Mouse (Mus musculus) hindbrain, embryonic 12.5 days (tissue): Measurements from ENCODE around the gene Wfdc17. TPM values are rescaled to one million over a fixed set of nuclear protein-coding genes. Genes with fewer than 3 reads are reported as not detected.

ENCODE experiments used
- ATAC-seq: fragments of 200-750 bp; cut with Nextera tagmentation; 2 replicates; pipeline ENCODE4 v1.8.0; 2017; ENCODE audit warnings: moderate TSS enrichment; ENCODE audit not compliant: low FRiP score
- H3K27ac ChIP-seq: fragments of 300-500 bp; sonication (generic); 2 replicates; pipeline ENCODE4 v1.5.1; 2016; ENCODE audit warnings: mild to moderate bottlenecking
- H3K27me3 ChIP-seq: fragments of 300-500 bp; sonication (generic); 2 replicates; pipeline ENCODE4 v1.6.1; 2016; ENCODE audit warnings: mild to moderate bottlenecking
- H3K36me3 ChIP-seq: fragments of 300-500 bp; sonication (generic); 2 replicates; pipeline ENCODE4 v1.6.1; 2016; ENCODE audit warnings: mild to moderate bottlenecking
- H3K4me1 ChIP-seq: fragments of 300-500 bp; sonication (generic); 2 replicates; pipeline ENCODE4 v1.6.1; 2016
- H3K4me2 ChIP-seq: fragments of 300-500 bp; sonication (generic); replicated peaks from 2 replicates; pipeline ENCODE4 v1.6.1; 2016; ENCODE audit warnings: mild to moderate bottlenecking
- H3K4me3 ChIP-seq: fragments of 300-500 bp; sonication (generic); 2 replicates; pipeline ENCODE4 v1.5.1; 2016; ENCODE audit warnings: mild to moderate bottlenecking
- H3K9ac ChIP-seq: fragments of 300-500 bp; sonication (generic); 2 replicates; pipeline ENCODE4 v1.6.1; 2016; ENCODE audit warnings: mild to moderate bottlenecking, moderate library complexity
- H3K9me3 ChIP-seq: fragments of 300-500 bp; sonication (generic); replicated peaks from 2 replicates; pipeline ENCODE4 v1.6.1; 2016; ENCODE audit warnings: mild to moderate bottlenecking
- WGBS: fragments of 180-500 bp; shearing (Covaris S2); methylation state at CpG from one replicate; pipeline ENCODE4 v1.1.7; 2016; 5-methylcytosine and 5-hydroxymethylcytosine counted together
- polyA plus RNA-seq: library from polyadenylated mRNA; unstranded; fragments of >200 nt; fragmentation: Nextera tagmentation; extraction: Ambion mirVana; gene quantifications from 2 replicates; pipeline ENCODE4 v1.2.1, GENCODE M21; 2016

Wfdc17 gene
- polyA plus RNA-seq, 1 experiment from 2014 or later = 0.59 TPM

- Histone ChIP-seq H3K4me3 (no peak overlapping the region), H3K36me3 (no peaks in the 10 kb centered on the region), H3K4me1 (no peaks in the 10 kb centered on the region), H3K4me2 (no peak overlapping the region), H3K27ac (no peak overlapping the region), H3K9me3 (no peaks in the 10 kb centered on the region), H3K9ac (no peak overlapping the region), H3K27me3 (no peaks in the 10 kb centered on the region)
- WGBS = 84% methylated on average over 2 of the region's 2 CpGs
- ATAC-seq = no peak
These were observed 10.1 kb downstream of the Wfdc17 start for GRCm38 (mm10) chr11:83713925-83714324.

- Histone ChIP-seq H3K36me3 (no peaks in the 10 kb centered on the region), H3K4me2 (no peak overlapping the region), H3K27ac (no peak overlapping the region), H3K9ac (no peak overlapping the region), H3K9me3 (no peaks in the 10 kb centered on the region), H3K4me1 (no peaks in the 10 kb centered on the region), H3K4me3 (no peak overlapping the region), H3K27me3 (no peaks in the 10 kb centered on the region)
- WGBS = 89% methylated on average over 6 of the region's 6 CpGs
- no peak for ATAC-seq
These were observed 13.4 kb downstream of the Wfdc17 start for GRCm38 (mm10) chr11:83717042-83717665.

- H3K27me3 ChIP-seq = no peaks in the 10 kb centered on the region
- H3K4me3 ChIP-seq = no peak overlapping the region
- H3K4me2 ChIP-seq = no peak overlapping the region
- no peaks in the 10 kb centered on the region for H3K9me3 ChIP-seq
- H3K27ac ChIP-seq = no peak overlapping the region
- H3K36me3 ChIP-seq = no peaks in the 10 kb centered on the region
- no peak for ATAC-seq
- H3K9ac ChIP-seq = no peak overlapping the region
- H3K4me1 ChIP-seq = no peaks in the 10 kb centered on the region
These were observed 17.0 kb downstream of the Wfdc17 start for GRCm38 (mm10) chr11:83720766-83721165.

- peaks cover 3% of the 10 kb centered on the region; the same call in 1 of the 2 replicates for H3K9me3 ChIP-seq
- H3K27me3 ChIP-seq = no peaks in the 10 kb centered on the region
- H3K9ac ChIP-seq = no peak overlapping the region
- H3K4me2 ChIP-seq = no peak overlapping the region
- no peak for ATAC-seq
- H3K4me1 ChIP-seq = no peaks in the 10 kb centered on the region
- H3K27ac ChIP-seq = no peak overlapping the region
- no peak overlapping the region for H3K4me3 ChIP-seq
- 76% methylated on average over 3 of the region's 3 CpGs for WGBS
- no peaks in the 10 kb centered on the region for H3K36me3 ChIP-seq
These were observed 25.1 kb downstream of the Wfdc17 start for GRCm38 (mm10) chr11:83728757-83729432.

GRCm38 (mm10) chr11:83731116-83731515 lies 27.3 kb downstream of the Wfdc17 start:
- Histone ChIP-seq H3K4me2 (no peak overlapping the region), H3K27me3 (no peaks in the 10 kb centered on the region), H3K9ac (no peak overlapping the region), H3K9me3 (peaks cover 4% of the 10 kb centered on the region; the same call in 1 of the 2 replicates), H3K36me3 (no peaks in the 10 kb centered on the region), H3K4me3 (no peak overlapping the region), H3K4me1 (no peaks in the 10 kb centered on the region), H3K27ac (no peak overlapping the region)
- 93% methylated on average over 1 of the region's 1 CpGs for WGBS
- no peak for ATAC-seq

- H3K4me2 ChIP-seq = no peak overlapping the region
- H3K27me3 ChIP-seq = no peaks in the 10 kb centered on the region; the same call in 1 of the 2 replicates
- H3K9me3 ChIP-seq = peaks cover 4% of the 10 kb centered on the region; the same call in 1 of the 2 replicates
- no peak overlapping the region for H3K27ac ChIP-seq
- H3K36me3 ChIP-seq = no peaks in the 10 kb centered on the region
- no peaks in the 10 kb centered on the region for H3K4me1 ChIP-seq
- WGBS = 78% methylated on average over 5 of the region's 5 CpGs
- H3K9ac ChIP-seq = no peak overlapping the region
- no peak for ATAC-seq
- H3K4me3 ChIP-seq = no peak overlapping the region
These were observed 29.4 kb downstream of the Wfdc17 start for GRCm38 (mm10) chr11:83733071-83733640.

GRCm38 (mm10) chr11:83734215-83734614 lies 30.4 kb downstream of the Wfdc17 start:
- 80% methylated on average over 1 of the region's 1 CpGs for WGBS
- Histone ChIP-seq H3K4me3 (no peak overlapping the region), H3K4me1 (no peaks in the 10 kb centered on the region), H3K27ac (no peak overlapping the region), H3K9ac (no peak overlapping the region), H3K27me3 (no peaks in the 10 kb centered on the region; the same call in 1 of the 2 replicates), H3K4me2 (no peak overlapping the region), H3K36me3 (no peaks in the 10 kb centered on the region), H3K9me3 (peaks cover 4% of the 10 kb centered on the region; the same call in 1 of the 2 replicates)
- no peak for ATAC-seq

- peaks cover 4% of the 10 kb centered on the region for H3K27me3 ChIP-seq
- ATAC-seq = no peak
- H3K4me2 ChIP-seq = no peak overlapping the region
- H3K4me1 ChIP-seq = no peaks in the 10 kb centered on the region
- no peaks in the 10 kb centered on the region for H3K36me3 ChIP-seq
- peaks cover 4% of the 10 kb centered on the region; the same call in 1 of the 2 replicates for H3K9me3 ChIP-seq
- H3K27ac ChIP-seq = no peak overlapping the region
- H3K4me3 ChIP-seq = no peak overlapping the region
- 76% methylated on average over 2 of the region's 2 CpGs for WGBS
- no peak overlapping the region for H3K9ac ChIP-seq
These were observed 32.1 kb downstream of the Wfdc17 start for GRCm38 (mm10) chr11:83735881-83736280.

GRCm38 (mm10) chr11:83737109-83737558 lies 33.3 kb downstream of the Wfdc17 start:
- Histone ChIP-seq H3K4me1 (no peaks in the 10 kb centered on the region), H3K36me3 (no peaks in the 10 kb centered on the region), H3K9me3 (peaks cover 4% of the 10 kb centered on the region; the same call in 1 of the 2 replicates), H3K4me3 (no peak overlapping the region), H3K27ac (no peak overlapping the region), H3K27me3 (peaks cover 7% of the 10 kb centered on the region), H3K4me2 (no peak overlapping the region), H3K9ac (no peak overlapping the region)
- 84% methylated on average over 3 of the region's 3 CpGs for WGBS
- ATAC-seq = no peak

- 25% methylated on average over 5 of the region's 5 CpGs for WGBS
- Histone ChIP-seq H3K4me3 (no peak overlapping the region), H3K27ac (no peak overlapping the region)
These were observed 35.5 kb downstream of the Wfdc17 start for GRCm38 (mm10) chr11:83739241-83739640.

GRCm38 (mm10) chr11:83740443-83740991 lies 36.7 kb downstream of the Wfdc17 start:
- Histone ChIP-seq H3K4me1 (no peaks in the 10 kb centered on the region), H3K9ac (no peak overlapping the region), H3K27ac (no peak overlapping the region), H3K4me3 (no peak overlapping the region), H3K27me3 (peaks cover 15% of the 10 kb centered on the region), H3K9me3 (no peaks in the 10 kb centered on the region), H3K36me3 (no peaks in the 10 kb centered on the region), H3K4me2 (no peak overlapping the region)
- 84% methylated on average over 4 of the region's 4 CpGs for WGBS
- ATAC-seq = no peak

More at GRCm38 (mm10) chr11:83739241-83739640, 35.5 kb downstream of the Wfdc17 start:
- no peaks in the 10 kb centered on the region for H3K4me1 ChIP-seq
- no peaks in the 10 kb centered on the region for H3K36me3 ChIP-seq
- H3K4me2 ChIP-seq = no peak overlapping the region
- ATAC-seq = no peak
- H3K27me3 ChIP-seq = peaks cover 13% of the 10 kb centered on the region
- no peaks in the 10 kb centered on the region for H3K9me3 ChIP-seq
- no peak overlapping the region for H3K9ac ChIP-seq

GRCm38 (mm10) chr11:83741841-83742240 lies 38.0 kb downstream of the Wfdc17 start:
- H3K9me3 ChIP-seq = no peaks in the 10 kb centered on the region
- no peak overlapping the region for H3K9ac ChIP-seq
- no peaks in the 10 kb centered on the region for H3K36me3 ChIP-seq
- H3K4me1 ChIP-seq = no peaks in the 10 kb centered on the region
- H3K4me3 ChIP-seq = no peak overlapping the region
- 83% methylated on average over 5 of the region's 5 CpGs for WGBS
- peaks cover 21% of the 10 kb centered on the region for H3K27me3 ChIP-seq
- H3K4me2 ChIP-seq = no peak overlapping the region
- ATAC-seq = no peak
- H3K27ac ChIP-seq = no peak overlapping the region
